Mouse (Mus musculus): Measurements from ENCODE around the gene Armc9.

- TF ChIP-seq CTCF (IDR thresholded peaks at IDR 0.05; ENCODE audit: low read depth, low read length): no peak
- TF ChIP-seq POLR2A (IDR thresholded peaks at IDR 0.05; ENCODE audit: extremely low read depth, insufficient read depth, low read length): no peak
These were observed 130.7 kb downstream of the Armc9 start for GRCm38 (mm10) chr1:86285295-86285694.

All from liver, adult 2 months (tissue).